Mouse (Mus musculus) embryonic facial prominence, embryonic 12.5 days (tissue): ENCODE results near the gene Pald1. TPM values are rescaled to one million over a fixed set of nuclear protein-coding genes. Genes with fewer than 3 reads are reported as not detected.

Source experiments
- ATAC-seq: fragments of 200-750 bp; cut with Nextera tagmentation; 2 replicates; pipeline ENCODE4 v1.8.0; 2017; ENCODE audit not compliant: insufficient number of reproducible peaks, insufficient read depth, low FRiP score, low TSS enrichment
- H3K27ac ChIP-seq: fragments of 300-500 bp; sonication (generic); 2 replicates; pipeline ENCODE4 v1.5.1; 2016; ENCODE audit warnings: mild to moderate bottlenecking
- H3K27me3 ChIP-seq: fragments of 300-500 bp; sonication (generic); 2 replicates; pipeline ENCODE4 v1.6.1; 2016; ENCODE audit warnings: mild to moderate bottlenecking, moderate library complexity
- H3K36me3 ChIP-seq: fragments of 300-500 bp; sonication (generic); 2 replicates; pipeline ENCODE4 v1.6.1; 2016; ENCODE audit warnings: mild to moderate bottlenecking
- H3K4me1 ChIP-seq: fragments of 300-500 bp; sonication (generic); 2 replicates; pipeline ENCODE4 v1.6.1; 2016
- H3K4me2 ChIP-seq: fragments of 300-500 bp; sonication (generic); replicated peaks from 2 replicates; pipeline ENCODE4 v1.6.1; 2016; ENCODE audit warnings: mild to moderate bottlenecking, moderate library complexity
- H3K4me3 ChIP-seq: fragments of 300-500 bp; sonication (generic); 2 replicates; pipeline ENCODE4 v1.5.1; 2016; ENCODE audit warnings: mild to moderate bottlenecking
- H3K9ac ChIP-seq: fragments of 300-500 bp; sonication (generic); 2 replicates; pipeline ENCODE4 v1.6.1; 2016; ENCODE audit warnings: mild to moderate bottlenecking, moderate library complexity
- H3K9me3 ChIP-seq: fragments of 300-500 bp; sonication (generic); 2 replicates; pipeline ENCODE4 v1.6.1; 2016; ENCODE audit warnings: mild to moderate bottlenecking, moderate library complexity
- WGBS: fragments of 180-500 bp; shearing (Covaris S2); methylation state at CpG from one replicate; pipeline ENCODE4 v1.1.7; 2016; 5-methylcytosine and 5-hydroxymethylcytosine counted together
- polyA plus RNA-seq: library from polyadenylated mRNA; unstranded; fragments of >200 nt; fragmentation: Nextera tagmentation; extraction: Ambion mirVana; gene quantifications from 2 replicates; pipeline ENCODE4 v1.2.1, GENCODE M21; 2016

Pald1 gene
- polyA plus RNA-seq, 1 experiment from 2014 or later: 28.6 TPM

DNA sequence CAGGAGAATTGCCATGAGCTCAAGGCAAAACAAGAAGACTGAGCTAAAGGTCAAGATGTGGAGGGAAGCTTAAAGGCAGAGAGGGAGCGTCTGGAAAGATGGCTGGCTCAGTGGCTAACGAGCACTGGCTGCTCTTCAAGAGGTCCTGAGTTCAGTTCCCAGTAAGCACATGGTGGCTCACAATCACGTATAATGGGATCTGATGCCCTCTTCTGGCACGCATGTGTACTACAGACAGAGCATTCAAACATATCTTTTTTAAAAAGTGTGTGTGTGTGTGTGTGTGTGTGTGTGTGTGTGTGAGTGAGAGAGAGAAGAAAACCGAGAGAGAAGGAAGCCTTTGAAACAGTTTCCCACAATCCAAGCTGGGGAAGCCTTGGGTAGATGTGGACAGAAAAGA, 19.1 kb upstream of the Pald1 start:
- no peak overlapping the region for H3K4me3 ChIP-seq
- no peaks in the 10 kb centered on the region for H3K36me3 ChIP-seq
- no peak overlapping the region for H3K27ac ChIP-seq
- no peaks in the 10 kb centered on the region for H3K9me3 ChIP-seq
- no peaks in the 10 kb centered on the region for H3K4me1 ChIP-seq
- ATAC-seq: no peak
- no peak overlapping the region for H3K4me2 ChIP-seq
- H3K9ac ChIP-seq: no peak overlapping the region
- 0 out of 2 replicates have a peak, but pooled peaks cover 5% of the 10 kb centered on the region for H3K27me3 ChIP-seq
- 71% methylated on average over 5 of the region's 5 CpGs for WGBS

DNA sequence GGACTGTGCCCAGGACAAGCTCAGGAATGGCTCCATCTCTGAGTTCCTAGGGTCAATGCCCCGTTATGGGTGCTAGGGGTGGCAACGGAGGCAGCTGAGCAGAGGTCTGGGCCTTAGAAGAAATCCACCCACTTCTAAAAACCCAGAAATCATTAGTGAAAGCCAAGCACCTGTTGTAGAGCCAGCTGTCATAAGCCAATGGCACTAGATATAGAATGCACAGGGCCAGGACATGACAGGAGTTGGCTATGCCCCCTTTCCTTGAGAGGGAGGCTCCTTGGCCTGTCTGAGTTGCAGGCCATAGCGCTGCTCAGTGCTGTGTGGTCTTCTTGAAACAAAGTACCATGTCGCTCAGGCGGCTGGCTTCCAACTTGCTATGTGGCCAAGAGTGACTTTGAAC, 17.1 kb upstream of the Pald1 start:
- H3K9me3 ChIP-seq: no peaks in the 10 kb centered on the region
- H3K27me3 ChIP-seq: no peaks in the 10 kb centered on the region
- no peak overlapping the region for H3K9ac ChIP-seq
- no peaks in the 10 kb centered on the region for H3K4me1 ChIP-seq
- ATAC-seq: no peak
- H3K4me2 ChIP-seq: no peak overlapping the region
- H3K4me3 ChIP-seq: no peak overlapping the region
- H3K27ac ChIP-seq: no peak overlapping the region
- 90% methylated on average over 5 of the region's 5 CpGs for WGBS
- H3K36me3 ChIP-seq: no peaks in the 10 kb centered on the region

DNA sequence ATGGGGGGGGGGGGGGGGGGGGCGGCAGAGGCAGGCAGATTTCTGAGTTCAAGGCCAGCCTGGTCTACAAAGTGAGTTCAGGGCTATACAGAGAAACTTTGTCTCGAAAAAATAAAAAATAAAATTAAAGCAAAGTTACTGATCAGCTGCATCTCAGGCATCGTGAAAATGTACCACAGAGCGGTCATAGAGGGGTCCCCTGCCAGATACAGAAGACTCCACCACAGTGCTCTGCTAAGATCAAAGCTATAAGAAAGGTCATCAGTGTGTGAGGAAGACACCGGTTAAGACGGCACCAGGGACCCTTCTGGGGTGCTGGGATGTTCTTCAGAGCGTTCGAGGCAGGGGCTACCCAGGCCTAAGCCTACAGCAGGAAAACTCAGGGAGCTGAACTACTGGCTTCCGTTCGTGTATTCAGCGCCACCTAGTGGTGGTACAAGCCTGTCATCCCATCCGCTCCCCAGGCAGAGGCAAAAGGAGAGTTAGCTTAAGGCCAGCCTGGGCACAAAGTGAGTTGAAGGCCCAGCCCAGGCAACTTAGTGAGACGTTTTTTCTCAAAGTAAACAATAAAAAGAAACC, 15.9 kb upstream of the Pald1 start:
- 24% methylated on average over 13 of the region's 13 CpGs for WGBS
- no peak overlapping the region for H3K4me3 ChIP-seq
- H3K27ac ChIP-seq: no peak overlapping the region
- no peaks in the 10 kb centered on the region for H3K36me3 ChIP-seq
- H3K4me2 ChIP-seq: no peak overlapping the region
- no peaks in the 10 kb centered on the region for H3K27me3 ChIP-seq
- ATAC-seq: peak; percentile 39; the same call in 1 of the 2 replicates
- no peaks in the 10 kb centered on the region for H3K9me3 ChIP-seq
- no peaks in the 10 kb centered on the region for H3K4me1 ChIP-seq
- no peak overlapping the region for H3K9ac ChIP-seq

DNA sequence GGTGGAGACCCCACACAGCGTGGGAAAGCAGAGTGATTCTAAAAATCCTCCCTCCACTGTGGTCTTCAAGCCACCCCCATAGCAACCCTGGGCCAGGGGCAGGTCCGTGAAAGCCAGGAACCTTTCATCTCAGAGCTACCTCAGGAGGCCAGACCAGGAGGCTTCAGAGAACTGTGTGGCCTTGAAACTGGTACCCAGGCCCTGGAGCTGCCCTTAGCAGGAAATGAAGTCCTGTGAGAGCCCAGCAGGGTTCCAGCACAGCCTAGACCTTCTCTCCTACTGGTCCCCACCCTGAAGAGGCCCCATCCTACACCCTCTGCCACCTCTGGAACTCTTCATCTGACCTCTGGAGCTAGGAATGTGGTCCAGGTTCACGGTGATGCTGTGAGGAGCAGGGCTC, 14.8 kb upstream of the Pald1 start:
- no peak overlapping the region for H3K4me2 ChIP-seq
- no peak for ATAC-seq
- no peaks in the 10 kb centered on the region for H3K36me3 ChIP-seq
- H3K9ac ChIP-seq: no peak overlapping the region
- H3K9me3 ChIP-seq: no peaks in the 10 kb centered on the region
- H3K4me1 ChIP-seq: no peaks in the 10 kb centered on the region
- H3K27ac ChIP-seq: no peak overlapping the region
- no peak overlapping the region for H3K4me3 ChIP-seq
- no peaks in the 10 kb centered on the region for H3K27me3 ChIP-seq
- 47% methylated on average over 3 of the region's 3 CpGs for WGBS

DNA sequence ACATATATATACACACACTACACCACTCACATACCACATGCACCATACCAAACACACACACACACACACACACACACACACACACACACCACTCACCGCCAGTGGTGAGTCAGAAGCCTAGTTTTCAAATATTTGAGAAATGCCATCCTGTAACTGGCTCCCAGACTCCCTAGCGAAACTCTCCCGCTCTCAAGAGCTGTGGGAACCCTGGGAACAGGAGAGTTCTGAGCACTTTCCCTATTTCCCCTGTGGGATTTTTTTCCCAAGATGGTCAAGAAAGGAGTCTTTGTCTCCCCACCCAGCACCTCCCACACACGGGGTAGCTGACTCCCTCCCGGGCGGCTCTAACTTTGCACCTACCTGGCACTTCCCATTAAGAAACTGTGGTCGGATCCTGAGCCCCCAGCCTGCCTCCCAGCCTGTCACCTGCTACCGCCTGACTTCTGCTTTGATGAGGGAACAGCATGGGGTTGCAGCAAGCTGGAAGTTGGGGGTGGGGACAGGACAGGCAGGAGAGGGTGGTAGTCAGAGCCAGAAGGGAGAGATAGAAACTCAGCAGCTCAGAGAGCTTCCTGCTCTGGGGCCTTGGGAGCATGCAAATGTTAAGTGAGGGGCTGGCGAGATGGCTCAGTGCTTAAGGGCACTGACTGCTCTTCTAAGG, 11.3 kb upstream of the Pald1 start:
- Histone ChIP-seq H3K9me3 (no peaks in the 10 kb centered on the region), H3K27me3 (no peaks in the 10 kb centered on the region), H3K27ac (no peak overlapping the region), H3K9ac (no peak overlapping the region; the same call in 1 of the 2 replicates), H3K4me1 (no peaks in the 10 kb centered on the region), H3K36me3 (no peaks in the 10 kb centered on the region), H3K4me2 (no peak overlapping the region), H3K4me3 (no peak overlapping the region)
- WGBS: 12% methylated on average over 9 of the region's 9 CpGs
- ATAC-seq: no peak

DNA sequence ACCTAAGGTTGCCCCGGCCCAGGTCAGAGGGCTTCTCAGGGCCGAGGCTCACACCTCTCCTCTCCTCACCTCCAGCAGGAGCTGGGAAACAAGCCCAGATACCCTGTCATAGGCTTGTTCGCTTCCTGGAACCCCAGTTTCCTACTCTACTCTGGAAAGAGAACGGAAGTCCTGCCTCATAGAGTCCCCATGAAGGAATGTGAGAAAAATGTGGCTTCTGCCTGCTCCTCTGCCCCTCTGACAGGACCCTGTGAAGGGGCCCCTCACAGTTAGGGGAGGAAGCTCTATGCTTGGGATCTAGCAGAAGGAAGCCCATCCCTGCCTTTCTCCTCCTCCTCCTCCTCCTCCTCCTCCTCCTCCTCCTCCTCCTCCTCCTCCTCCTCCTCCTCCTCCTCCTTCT, 9.3 kb upstream of the Pald1 start:
- Histone ChIP-seq H3K4me1 (no peaks in the 10 kb centered on the region), H3K4me3 (no peak overlapping the region), H3K4me2 (no peak overlapping the region), H3K27me3 (no peaks in the 10 kb centered on the region), H3K36me3 (no peaks in the 10 kb centered on the region), H3K9ac (no peak overlapping the region), H3K9me3 (no peaks in the 10 kb centered on the region), H3K27ac (no peak overlapping the region)
- WGBS: 50% methylated on average over 4 of the region's 4 CpGs
- no peak for ATAC-seq

DNA sequence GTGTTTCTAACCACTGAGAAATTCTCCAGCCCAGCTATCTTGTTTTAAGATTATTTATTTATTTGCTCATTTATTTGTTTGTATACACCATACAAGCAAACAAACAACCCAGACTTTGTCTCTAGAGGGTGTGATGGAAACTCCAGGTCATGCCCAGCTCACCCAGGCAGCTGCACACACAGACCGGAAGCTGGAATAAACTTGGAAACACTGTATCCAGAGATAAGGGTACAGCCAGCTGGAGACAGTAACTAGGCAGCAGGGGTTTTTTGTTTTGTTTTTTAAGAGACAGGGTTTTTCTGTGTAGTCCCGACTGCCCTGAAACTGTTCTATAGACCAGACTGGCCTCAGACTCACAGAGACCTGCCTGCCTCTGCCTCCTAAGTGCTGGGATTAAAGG, 6.8 kb upstream of the Pald1 start:
- Histone ChIP-seq H3K4me1 (no peaks in the 10 kb centered on the region), H3K9me3 (no peaks in the 10 kb centered on the region), H3K36me3 (no peaks in the 10 kb centered on the region), H3K4me3 (no peak overlapping the region), H3K4me2 (no peak overlapping the region), H3K9ac (no peak overlapping the region), H3K27ac (no peak overlapping the region), H3K27me3 (no peaks in the 10 kb centered on the region)
- no peak for ATAC-seq
- WGBS: 69% methylated on average over 2 of the region's 2 CpGs

DNA sequence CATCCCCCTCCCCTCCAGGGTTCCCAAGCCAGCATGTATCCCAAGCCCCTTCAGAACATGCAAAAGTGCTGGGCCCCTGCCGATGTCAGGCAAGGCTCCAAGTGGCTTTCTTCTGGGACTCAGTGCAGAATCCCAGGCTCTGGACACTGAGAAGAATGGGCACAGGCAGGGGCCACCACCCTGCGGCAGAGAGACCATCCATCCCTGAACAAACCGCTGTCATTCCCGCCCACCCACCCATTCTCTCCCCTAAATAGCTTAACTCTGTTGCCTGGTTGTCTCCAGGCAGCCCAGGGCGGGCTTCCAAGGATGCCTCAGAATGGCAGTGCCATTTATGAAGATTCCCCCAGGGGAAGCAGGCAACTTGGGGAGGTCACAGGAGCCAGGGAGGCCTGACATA, 5.7 kb upstream of the Pald1 start:
- H3K36me3 ChIP-seq: no peaks in the 10 kb centered on the region
- WGBS: 51% methylated on average over 5 of the region's 5 CpGs
- no peak overlapping the region for H3K4me2 ChIP-seq
- H3K27ac ChIP-seq: no peak overlapping the region
- no peaks in the 10 kb centered on the region for H3K27me3 ChIP-seq
- no peaks in the 10 kb centered on the region for H3K9me3 ChIP-seq
- H3K4me1 ChIP-seq: peaks cover 2% of the 10 kb centered on the region
- H3K4me3 ChIP-seq: no peak overlapping the region
- no peak for ATAC-seq
- no peak overlapping the region for H3K9ac ChIP-seq

DNA sequence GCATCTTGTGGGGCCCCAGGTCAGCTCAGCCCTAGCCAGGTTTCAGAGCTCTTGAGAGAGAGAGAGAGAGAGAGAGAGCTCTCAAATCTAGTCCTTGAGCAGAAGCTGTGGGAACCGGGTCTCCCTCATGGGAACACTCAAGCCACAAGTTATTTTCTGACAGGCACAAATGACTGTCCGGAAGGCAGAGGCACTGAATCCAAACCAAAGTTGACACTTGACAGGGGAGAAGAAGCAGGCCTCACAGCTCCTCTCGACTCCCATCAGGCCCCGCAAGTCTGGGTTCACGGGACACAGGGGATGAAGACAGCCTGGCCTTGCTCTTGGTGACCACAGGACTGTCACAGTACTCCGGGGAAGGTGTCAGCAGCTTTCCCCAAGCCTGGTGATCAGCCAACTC, 3.0 kb upstream of the Pald1 start:
- Histone ChIP-seq H3K27me3 (peaks cover 2% of the 10 kb centered on the region; the same call in 1 of the 2 replicates), H3K9me3 (no peaks in the 10 kb centered on the region), H3K4me2 (no peak overlapping the region), H3K4me3 (no peak overlapping the region), H3K36me3 (no peaks in the 10 kb centered on the region), H3K27ac (no peak overlapping the region), H3K9ac (no peak overlapping the region), H3K4me1 (peaks cover 20% of the 10 kb centered on the region)
- 67% methylated on average over 6 of the region's 6 CpGs for WGBS
- no peak for ATAC-seq

DNA sequence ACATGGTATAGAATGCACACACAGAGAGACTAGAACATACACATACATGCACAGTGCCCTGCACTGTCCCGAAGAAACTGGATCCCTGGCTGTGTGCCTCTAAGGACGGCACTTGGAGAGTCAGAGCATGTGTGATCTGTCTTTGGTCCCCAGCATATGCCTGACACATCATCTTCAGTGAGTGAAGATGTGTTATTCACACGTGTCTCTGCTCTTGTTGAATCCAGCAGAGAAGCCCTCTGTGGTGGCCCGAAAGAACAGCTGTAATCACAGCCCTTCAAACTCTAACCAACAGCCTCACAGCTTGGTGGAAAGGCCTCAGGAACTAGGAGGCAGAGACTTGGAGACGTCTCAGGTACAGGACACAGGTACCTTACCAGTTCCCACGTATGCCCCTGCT, 1.8 kb upstream of the Pald1 start:
- no peak for ATAC-seq
- H3K4me2 ChIP-seq: no peak overlapping the region
- H3K9me3 ChIP-seq: no peaks in the 10 kb centered on the region
- no peak overlapping the region for H3K9ac ChIP-seq
- H3K4me1 ChIP-seq: peaks cover 28% of the 10 kb centered on the region
- no peak overlapping the region for H3K27ac ChIP-seq
- H3K36me3 ChIP-seq: no peaks in the 10 kb centered on the region
- peaks cover 5% of the 10 kb centered on the region; the same call in 1 of the 2 replicates for H3K27me3 ChIP-seq
- H3K4me3 ChIP-seq: no peak overlapping the region
- 76% methylated on average over 6 of the region's 6 CpGs for WGBS

DNA sequence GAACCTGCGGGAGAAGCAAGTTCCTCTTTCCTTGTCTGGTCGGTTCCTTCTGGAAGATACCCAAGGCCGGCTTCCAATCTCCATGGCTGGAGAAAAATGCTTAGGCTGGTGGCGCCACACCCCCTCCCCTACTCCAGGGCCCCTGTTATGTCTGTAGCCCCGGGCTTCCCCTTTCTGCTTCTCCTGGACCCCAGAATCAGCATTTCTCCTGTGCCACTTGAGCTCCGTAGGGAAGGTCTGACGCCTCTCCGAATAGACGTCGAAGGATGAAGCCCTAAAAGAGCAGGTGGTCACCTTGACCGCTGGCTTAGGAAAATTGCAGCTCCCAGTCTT, 351 bp upstream of the Pald1 start:
- no peak overlapping the region for H3K27ac ChIP-seq
- H3K27me3 ChIP-seq: peaks cover 9% of the 10 kb centered on the region; the same call in 1 of the 2 replicates
- no peak for ATAC-seq
- H3K4me2 ChIP-seq: peak overlapping the region; percentile 92
- peak overlapping the region; percentile 63 for H3K4me3 ChIP-seq
- H3K36me3 ChIP-seq: no peaks in the 10 kb centered on the region
- WGBS: 3% methylated on average over 11 of the region's 11 CpGs
- H3K9me3 ChIP-seq: no peaks in the 10 kb centered on the region
- H3K4me1 ChIP-seq: peaks cover 31% of the 10 kb centered on the region
- H3K9ac ChIP-seq: peak overlapping the region; percentile 71

DNA sequence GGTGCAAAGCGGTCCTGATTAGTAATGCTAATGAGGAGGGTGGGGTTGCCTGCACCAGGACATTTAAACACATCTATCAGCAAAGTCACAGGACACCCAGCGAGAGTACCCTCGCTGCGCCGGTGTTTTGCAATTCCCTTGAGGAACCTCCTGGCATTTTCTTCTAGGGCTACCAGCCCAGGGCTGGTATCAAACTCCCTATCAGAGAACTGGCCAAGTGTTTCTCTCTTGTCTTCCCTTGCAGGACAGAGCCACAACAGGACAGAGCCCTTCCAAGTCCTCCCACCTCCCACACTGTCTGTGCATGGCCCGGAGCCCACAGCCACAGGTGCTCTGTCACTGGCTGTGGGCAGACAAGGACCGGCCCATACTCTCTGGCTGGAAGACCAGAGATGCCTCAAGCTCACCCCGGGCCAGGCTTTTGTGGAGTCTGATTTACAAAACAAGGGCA, 1.0 kb downstream of the Pald1 start:
- Histone ChIP-seq H3K27ac (no peak overlapping the region), H3K4me2 (peak overlapping the region; percentile 92), H3K36me3 (no peaks in the 10 kb centered on the region), H3K9ac (peak overlapping the region; percentile 71; the same call in 1 of the 2 replicates), H3K9me3 (no peaks in the 10 kb centered on the region), H3K4me1 (peaks cover 31% of the 10 kb centered on the region), H3K27me3 (peaks cover 9% of the 10 kb centered on the region; the same call in 1 of the 2 replicates), H3K4me3 (peak overlapping the region; percentile 63)
- ATAC-seq: peak; percentile 45
- under 1% methylated on average over 8 of the region's 8 CpGs for WGBS
